Mouse (Mus musculus) erythroblast, embryonic 14.5 days (primary cell): ENCODE results near the gene Fcgbp.

Source experiments
- GATA1 ChIP-seq: IDR thresholded peaks from 2 replicates; pipeline ENCODE4 v1.6.1; 2012; ENCODE audit warnings: low read length, inconsistent platforms, mixed read lengths
- TAL1 ChIP-seq: IDR thresholded peaks from 3 replicates; pipeline ENCODE4 v1.6.1; 2012; ENCODE audit warnings: low read length, inconsistent platforms, mixed read lengths

GRCm38 (mm10) chr7:28151584-28152221, 80.7 kb downstream of the Fcgbp start:
- TF ChIP-seq TAL1 (no peak), GATA1 (no peak)
